Mouse (Mus musculus) forebrain, embryonic 15.5 days (tissue): ENCODE measurements around the gene Sdr42e1. TPM values are rescaled to one million over a fixed set of nuclear protein-coding genes. Genes with fewer than 3 reads are reported as not detected.

Source experiments
- ATAC-seq: fragments of 200-750 bp; cut with Nextera tagmentation; replicated peaks from 2 replicates; pipeline ENCODE4 v1.8.0; 2017; ENCODE audit warnings: mild to moderate bottlenecking, moderate TSS enrichment, moderate library complexity
- H3K27ac ChIP-seq: fragments of 300-500 bp; sonication (generic); replicated peaks from 2 replicates; pipeline ENCODE4 v1.5.1; 2015; ENCODE audit warnings: mild to moderate bottlenecking, inconsistent platforms
- H3K27me3 ChIP-seq: fragments of 300-500 bp; sonication (generic); 2 replicates; pipeline ENCODE4 v1.6.1; 2015; ENCODE audit warnings: inconsistent platforms
- H3K36me3 ChIP-seq: fragments of 300-500 bp; sonication (generic); 2 replicates; pipeline ENCODE4 v1.6.1; 2015; ENCODE audit warnings: mild to moderate bottlenecking, inconsistent platforms
- H3K4me1 ChIP-seq: fragments of 300-500 bp; sonication (generic); 2 replicates; pipeline ENCODE4 v1.6.1; 2015; ENCODE audit warnings: inconsistent platforms
- H3K4me2 ChIP-seq: fragments of 300-500 bp; sonication (generic); replicated peaks from 2 replicates; pipeline ENCODE4 v1.6.1; 2015; ENCODE audit warnings: mild to moderate bottlenecking, inconsistent platforms
- H3K4me3 ChIP-seq: fragments of 300-500 bp; sonication (generic); 2 replicates; pipeline ENCODE4 v1.5.1; 2015; ENCODE audit warnings: mild to moderate bottlenecking, inconsistent platforms
- H3K9ac ChIP-seq: fragments of 300-500 bp; sonication (generic); replicated peaks from 2 replicates; pipeline ENCODE4 v1.6.1; 2015; ENCODE audit warnings: mild to moderate bottlenecking, inconsistent platforms
- H3K9me3 ChIP-seq: fragments of 300-500 bp; sonication (generic); 2 replicates; pipeline ENCODE4 v1.6.1; 2016; ENCODE audit warnings: inconsistent platforms
- WGBS: fragments of 180-500 bp; shearing (Covaris S2); methylation state at CpG from one replicate; pipeline ENCODE4 v1.1.7; 2015; ENCODE audit warnings: mixed read lengths; 5-methylcytosine and 5-hydroxymethylcytosine counted together
- polyA plus RNA-seq: library from polyadenylated mRNA; unstranded; fragments of >200 nt; fragmentation: Nextera tagmentation; extraction: Ambion mirVana; gene quantifications from 2 replicates; pipeline ENCODE4 v1.2.1, GENCODE M21; 2015

Sdr42e1 gene
- polyA plus RNA-seq, 1 experiment from 2014 or later = 1.2 TPM

DNA sequence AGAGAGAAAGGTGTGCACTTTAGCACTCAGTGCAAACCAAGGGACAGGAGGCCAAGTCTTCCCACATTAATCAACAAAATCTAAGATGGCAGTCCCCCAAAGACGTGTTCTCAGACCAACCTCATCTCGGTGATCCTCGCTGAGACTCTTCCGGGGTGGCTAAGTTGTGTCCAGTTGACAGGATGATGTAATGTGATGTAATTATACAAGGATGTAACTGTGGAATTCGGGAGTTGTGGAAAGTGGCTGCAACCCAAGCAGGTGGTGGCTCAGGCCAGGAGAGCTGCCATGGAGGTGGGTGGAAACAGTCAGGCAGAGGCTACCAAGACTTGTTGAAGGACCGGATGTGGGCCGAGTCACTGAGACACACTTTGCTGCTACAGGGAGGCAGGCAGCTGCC lies 14.4 kb upstream of the Sdr42e1 start:
- H3K27ac ChIP-seq = no peak overlapping the region
- 88% methylated on average over 7 of the region's 7 CpGs for WGBS
- H3K27me3 ChIP-seq = no peaks in the 10 kb centered on the region
- H3K4me1 ChIP-seq = no peaks in the 10 kb centered on the region
- H3K9ac ChIP-seq = no peak overlapping the region
- no peak overlapping the region for H3K4me3 ChIP-seq
- H3K36me3 ChIP-seq = no peaks in the 10 kb centered on the region
- H3K9me3 ChIP-seq = no peaks in the 10 kb centered on the region
- no peak overlapping the region for H3K4me2 ChIP-seq
- ATAC-seq = no peak

GRCm38 (mm10) chr8:117684504-117684903 lies 11.0 kb upstream of the Sdr42e1 start:
- H3K4me3 ChIP-seq = no peak overlapping the region
- no peak overlapping the region for H3K27ac ChIP-seq
- WGBS = 78% methylated on average over 11 of the region's 11 CpGs
- no peaks in the 10 kb centered on the region for H3K4me1 ChIP-seq
- H3K27me3 ChIP-seq = no peaks in the 10 kb centered on the region
- H3K9ac ChIP-seq = no peak overlapping the region
- no peak overlapping the region for H3K4me2 ChIP-seq
- no peak for ATAC-seq
- no peaks in the 10 kb centered on the region for H3K36me3 ChIP-seq
- no peaks in the 10 kb centered on the region for H3K9me3 ChIP-seq

- WGBS = 85% methylated on average over 10 of the region's 10 CpGs
Observed at GRCm38 (mm10) chr8:117683925-117684472, 10.5 kb upstream of the Sdr42e1 start.

GRCm38 (mm10) chr8:117678650-117679049 lies 5.2 kb upstream of the Sdr42e1 start:
- Histone ChIP-seq H3K9ac (no peak overlapping the region), H3K9me3 (no peaks in the 10 kb centered on the region), H3K27ac (no peak overlapping the region), H3K4me3 (no peak overlapping the region), H3K27me3 (no peaks in the 10 kb centered on the region), H3K36me3 (no peaks in the 10 kb centered on the region), H3K4me1 (peaks cover 1% of the 10 kb centered on the region; the same call in 1 of the 2 replicates), H3K4me2 (no peak overlapping the region)
- ATAC-seq = no peak
- WGBS = 76% methylated on average over 4 of the region's 4 CpGs

More at GRCm38 (mm10) chr8:117683925-117684472, 10.5 kb upstream of the Sdr42e1 start:
- no peak overlapping the region for H3K4me2 ChIP-seq
- no peak overlapping the region for H3K4me3 ChIP-seq
- ATAC-seq = no peak
- no peaks in the 10 kb centered on the region for H3K36me3 ChIP-seq
- H3K9me3 ChIP-seq = no peaks in the 10 kb centered on the region
- no peak overlapping the region for H3K27ac ChIP-seq
- no peaks in the 10 kb centered on the region for H3K27me3 ChIP-seq
- H3K4me1 ChIP-seq = no peaks in the 10 kb centered on the region
- no peak overlapping the region for H3K9ac ChIP-seq

- Histone ChIP-seq H3K27ac (no peak overlapping the region), H3K4me1 (peaks cover 7% of the 10 kb centered on the region), H3K9ac (no peak overlapping the region), H3K27me3 (no peaks in the 10 kb centered on the region), H3K36me3 (no peaks in the 10 kb centered on the region), H3K4me3 (no peak overlapping the region), H3K9me3 (no peaks in the 10 kb centered on the region), H3K4me2 (no peak overlapping the region)
- WGBS = 86% methylated on average over 8 of the region's 8 CpGs
- ATAC-seq = no peak
Observed at GRCm38 (mm10) chr8:117677011-117677410, 3.5 kb upstream of the Sdr42e1 start.

DNA sequence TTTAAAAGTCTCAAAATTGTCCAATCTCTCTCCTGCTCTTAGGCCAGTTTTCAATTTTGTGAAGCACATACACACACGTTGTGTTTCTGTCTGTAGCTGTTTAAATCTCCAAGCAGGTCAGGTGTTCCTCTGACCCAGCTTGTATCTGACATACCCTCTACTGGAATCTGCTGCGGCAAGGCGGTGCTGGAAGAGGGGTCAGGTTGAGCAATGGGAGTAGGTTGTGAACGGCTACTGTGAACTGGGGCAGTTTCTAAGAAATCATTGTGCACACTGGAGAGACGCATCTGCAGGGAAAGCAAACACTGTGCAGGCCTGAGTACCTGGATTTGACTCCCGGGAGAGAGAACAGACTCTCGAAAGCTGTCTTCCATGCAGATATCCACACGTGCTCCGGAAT lies 3.0 kb upstream of the Sdr42e1 start:
- Histone ChIP-seq H3K36me3 (no peaks in the 10 kb centered on the region), H3K27me3 (no peaks in the 10 kb centered on the region), H3K9me3 (no peaks in the 10 kb centered on the region), H3K4me1 (peaks cover 7% of the 10 kb centered on the region), H3K9ac (no peak overlapping the region), H3K27ac (no peak overlapping the region), H3K4me2 (no peak overlapping the region), H3K4me3 (no peak overlapping the region)
- 76% methylated on average over 9 of the region's 9 CpGs for WGBS
- no peak for ATAC-seq

DNA sequence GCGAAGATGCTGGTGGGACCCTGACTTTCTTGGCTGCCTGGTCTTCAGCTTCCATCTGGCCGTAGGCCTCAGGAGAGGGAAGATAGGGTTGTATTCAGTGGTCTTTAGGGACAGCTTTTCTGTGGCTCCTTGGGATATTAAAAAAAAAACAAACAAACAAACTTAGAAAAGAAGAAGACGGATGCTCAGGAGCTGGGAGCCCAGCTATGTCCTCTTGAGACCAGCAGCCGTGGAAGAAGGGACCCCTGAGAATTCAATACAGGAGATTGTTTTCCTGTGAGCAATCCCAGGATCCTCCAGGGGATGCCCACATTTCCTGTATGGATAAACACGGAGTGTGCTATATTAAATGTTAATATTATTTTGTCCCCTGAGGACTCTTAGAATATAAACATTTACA lies 1.7 kb upstream of the Sdr42e1 start:
- no peak overlapping the region for H3K4me2 ChIP-seq
- H3K27ac ChIP-seq = no peak overlapping the region
- no peaks in the 10 kb centered on the region for H3K36me3 ChIP-seq
- no peaks in the 10 kb centered on the region for H3K9me3 ChIP-seq
- no peak overlapping the region for H3K4me3 ChIP-seq
- no peak for ATAC-seq
- H3K27me3 ChIP-seq = no peaks in the 10 kb centered on the region
- peaks cover 7% of the 10 kb centered on the region for H3K4me1 ChIP-seq
- 83% methylated on average over 5 of the region's 5 CpGs for WGBS
- H3K9ac ChIP-seq = no peak overlapping the region

DNA sequence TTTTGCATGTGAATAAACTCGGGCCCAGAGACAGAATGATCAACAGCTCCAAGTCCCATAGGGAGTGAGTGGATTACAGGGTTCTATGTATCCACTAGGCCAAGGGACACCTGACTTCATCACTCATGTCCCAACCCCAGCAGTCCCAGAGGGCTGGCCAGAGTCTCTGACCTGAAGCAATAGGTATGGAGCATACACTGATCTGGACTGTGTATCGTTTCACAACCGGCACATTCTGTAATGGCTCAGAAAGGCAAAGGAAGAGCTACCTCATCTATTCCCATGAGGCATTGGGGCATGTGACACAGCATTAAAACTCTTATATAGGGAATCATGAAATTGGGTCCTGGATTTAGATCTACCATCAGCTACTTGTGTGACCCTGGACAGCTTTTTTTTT lies 931 bp downstream of the Sdr42e1 start:
- peaks cover 7% of the 10 kb centered on the region for H3K4me1 ChIP-seq
- H3K27me3 ChIP-seq = no peaks in the 10 kb centered on the region
- no peaks in the 10 kb centered on the region for H3K36me3 ChIP-seq
- no peak overlapping the region for H3K4me3 ChIP-seq
- no peak overlapping the region for H3K27ac ChIP-seq
- H3K9me3 ChIP-seq = no peaks in the 10 kb centered on the region
- no peak overlapping the region for H3K4me2 ChIP-seq
- H3K9ac ChIP-seq = no peak overlapping the region
- WGBS = 84% methylated on average over 3 of the region's 3 CpGs
- ATAC-seq = no peak

- ATAC-seq = no peak
- H3K9me3 ChIP-seq = no peaks in the 10 kb centered on the region
- H3K4me2 ChIP-seq = no peak overlapping the region
- H3K27ac ChIP-seq = no peak overlapping the region
- 25% methylated on average over 11 of the region's 11 CpGs for WGBS
- no peak overlapping the region for H3K9ac ChIP-seq
- H3K27me3 ChIP-seq = no peaks in the 10 kb centered on the region
- peaks cover 7% of the 10 kb centered on the region for H3K4me1 ChIP-seq
- no peak overlapping the region for H3K4me3 ChIP-seq
- H3K36me3 ChIP-seq = no peaks in the 10 kb centered on the region
Observed at GRCm38 (mm10) chr8:117670461-117670860, 3.0 kb downstream of the Sdr42e1 start.

DNA sequence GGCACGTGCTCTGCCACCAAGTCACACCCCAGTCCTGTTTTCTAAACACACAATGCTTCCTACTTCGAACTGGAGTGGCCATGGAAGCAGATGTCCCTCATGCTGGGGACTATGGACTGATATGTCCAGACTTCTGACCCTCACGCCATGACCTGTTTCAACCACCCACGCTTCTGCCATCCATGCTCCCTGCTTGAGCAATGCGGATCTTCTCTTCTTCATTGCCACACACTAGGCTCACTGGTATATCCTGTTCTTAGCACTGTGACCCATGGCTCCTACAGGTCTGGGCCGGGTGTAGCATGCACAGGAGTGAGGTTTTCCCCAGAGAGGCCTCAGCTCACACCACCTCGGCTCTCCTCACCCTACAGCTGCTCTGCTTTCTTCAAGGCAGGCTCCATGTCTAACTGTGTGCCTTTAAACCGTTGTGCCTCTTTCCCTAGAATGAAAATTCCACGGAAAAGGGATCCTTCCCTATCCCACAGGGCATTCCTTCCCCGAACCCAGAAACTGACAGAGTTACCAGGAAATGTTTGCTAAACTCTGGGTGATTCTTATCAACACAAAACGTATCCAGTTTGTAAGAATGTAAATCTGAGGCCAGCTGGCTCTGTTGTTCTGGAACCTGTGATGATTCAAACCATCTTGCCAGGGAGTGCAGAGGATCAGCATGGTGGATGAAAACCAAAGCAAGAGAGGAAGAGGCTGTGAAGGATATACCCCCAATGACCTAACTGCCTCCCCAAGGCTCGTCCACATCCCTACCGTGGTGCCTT lies 6.0 kb downstream of the Sdr42e1 start:
- H3K4me3 ChIP-seq = no peak overlapping the region
- no peak overlapping the region for H3K27ac ChIP-seq
- H3K9me3 ChIP-seq = no peaks in the 10 kb centered on the region
- H3K9ac ChIP-seq = no peak overlapping the region
- H3K4me1 ChIP-seq = no peaks in the 10 kb centered on the region
- H3K4me2 ChIP-seq = no peak overlapping the region
- no peaks in the 10 kb centered on the region for H3K36me3 ChIP-seq
- no peaks in the 10 kb centered on the region for H3K27me3 ChIP-seq
- no peak for ATAC-seq
- WGBS = 85% methylated on average over 13 of the region's 13 CpGs

DNA sequence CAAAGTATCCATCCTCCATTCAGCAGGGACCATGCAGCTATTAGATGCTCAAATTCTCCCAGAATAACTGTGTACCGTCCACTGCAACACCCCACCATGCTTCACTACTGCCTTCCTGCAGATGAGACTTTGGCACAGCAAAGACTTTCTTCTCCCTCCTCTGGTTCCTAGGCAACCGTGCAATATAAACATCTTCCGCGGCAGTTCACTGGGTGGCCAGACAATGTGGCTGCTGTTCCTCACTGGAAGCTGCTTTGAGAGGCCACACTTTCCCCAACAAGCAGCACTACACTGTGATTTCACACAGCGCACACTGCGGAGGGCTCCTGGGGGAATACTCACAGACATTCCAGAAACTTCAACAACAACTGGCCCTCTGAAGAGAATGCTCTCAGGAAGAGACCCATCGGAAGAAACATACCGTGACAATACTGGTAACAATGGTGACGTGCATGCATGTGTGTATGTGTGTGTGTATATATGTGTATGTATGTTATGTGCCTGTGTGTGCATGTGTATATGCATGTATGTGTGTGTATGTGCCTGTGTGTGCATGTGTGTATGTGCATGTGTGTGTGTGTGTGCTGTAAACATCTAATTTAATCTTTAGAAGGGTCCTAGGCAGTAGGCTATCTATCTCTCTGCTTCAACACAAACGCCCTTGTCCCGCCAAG lies 13.0 kb downstream of the Sdr42e1 start:
- Histone ChIP-seq H3K9ac (no peak overlapping the region), H3K4me3 (no peak overlapping the region), H3K9me3 (no peaks in the 10 kb centered on the region), H3K4me1 (peaks cover 9% of the 10 kb centered on the region), H3K36me3 (no peaks in the 10 kb centered on the region), H3K27me3 (no peaks in the 10 kb centered on the region), H3K27ac (no peak overlapping the region), H3K4me2 (no peak overlapping the region)
- peak; percentile 51 for ATAC-seq
- WGBS = 28% methylated on average over 11 of the region's 11 CpGs

DNA sequence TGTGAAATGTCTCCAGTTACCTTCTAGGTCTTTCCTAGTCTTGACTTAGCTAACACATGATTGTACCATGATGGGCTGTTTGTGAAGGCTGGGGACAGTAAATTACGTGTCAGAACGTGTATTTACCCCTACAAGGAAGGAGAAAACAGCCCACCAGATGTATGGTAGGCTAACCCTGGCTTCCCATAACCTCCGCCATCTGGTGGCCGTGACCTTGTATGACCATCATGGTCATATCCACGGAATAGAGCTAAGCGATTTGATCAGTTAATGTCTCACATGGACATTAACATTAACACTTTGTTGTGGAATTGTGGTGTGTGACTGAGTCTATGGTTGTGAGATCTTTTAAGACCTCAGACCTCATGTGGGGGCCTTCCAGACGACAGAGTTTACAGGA lies 14.5 kb downstream of the Sdr42e1 start:
- 73% methylated on average over 7 of the region's 7 CpGs for WGBS
- Histone ChIP-seq H3K9me3 (no peaks in the 10 kb centered on the region), H3K27me3 (no peaks in the 10 kb centered on the region), H3K9ac (no peak overlapping the region), H3K4me1 (peaks cover 9% of the 10 kb centered on the region), H3K4me3 (no peak overlapping the region), H3K27ac (no peak overlapping the region), H3K4me2 (no peak overlapping the region), H3K36me3 (no peaks in the 10 kb centered on the region)
- no peak for ATAC-seq
